Mouse (Mus musculus) midbrain, embryonic 10.5 days (tissue): ENCODE data around the gene Rassf3. TPM values are rescaled to one million over a fixed set of nuclear protein-coding genes. Genes with fewer than 3 reads are reported as not detected.

ENCODE experiments used
- DNase-seq: peaks from one replicate; pipeline ENCODE4 v3.0.0-alpha.2; 2017; ENCODE audit warnings: low spot score
- H3K27ac ChIP-seq: fragments of 300-500 bp; sonication (generic); replicated peaks from 2 replicates; pipeline ENCODE4 v1.5.1; 2016; ENCODE audit warnings: mild to moderate bottlenecking
- H3K27me3 ChIP-seq: fragments of 300-500 bp; sonication (generic); 2 replicates; pipeline ENCODE4 v1.6.1; 2016; ENCODE audit warnings: low read depth, mild to moderate bottlenecking; ENCODE audit not compliant: poor library complexity, severe bottlenecking
- H3K36me3 ChIP-seq: fragments of 300-500 bp; sonication (generic); 2 replicates; pipeline ENCODE4 v1.6.1; 2016; ENCODE audit warnings: mild to moderate bottlenecking, moderate library complexity
- H3K4me1 ChIP-seq: fragments of 300-500 bp; sonication (generic); 2 replicates; pipeline ENCODE4 v1.6.1; 2016
- H3K4me3 ChIP-seq: fragments of 300-500 bp; sonication (generic); 2 replicates; pipeline ENCODE4 v1.5.1; 2016; ENCODE audit warnings: mild to moderate bottlenecking, moderate library complexity
- H3K9me3 ChIP-seq: fragments of 300-500 bp; sonication (generic); replicated peaks from 2 replicates; pipeline ENCODE4 v1.6.1; 2016; ENCODE audit warnings: mild to moderate bottlenecking
- WGBS: fragments of 180-500 bp; shearing (Covaris S2); methylation state at CpG from one replicate; pipeline ENCODE4 v1.1.7; 2016; 5-methylcytosine and 5-hydroxymethylcytosine counted together
- polyA plus RNA-seq: library from polyadenylated mRNA; unstranded; fragments of >200 nt; fragmentation: Nextera tagmentation; extraction: Ambion mirVana; gene quantifications from 2 replicates; pipeline ENCODE4 v1.2.1, GENCODE M21; 2016

The Rassf3 gene
- polyA plus RNA-seq, 1 experiment from 2014 or later, result 7.8 TPM

- DNase-seq, result no peak
- H3K27ac ChIP-seq, result no peak overlapping the region
- WGBS, result 87% methylated on average over 5 of the region's 5 CpGs
These were observed 7.9 kb downstream of the Rassf3 start for GRCm38 (mm10) chr10:121468261-121468660.

GRCm38 (mm10) chr10:121467792-121468191, 8.4 kb downstream of the Rassf3 start:
- Histone ChIP-seq H3K27ac (no peak overlapping the region), H3K4me1 (peaks cover 33% of the 10 kb centered on the region), H3K27me3 (0 out of 2 replicates have a peak, but pooled peaks cover 1% of the 10 kb centered on the region), H3K9me3 (no peaks in the 10 kb centered on the region), H3K4me3 (no peak overlapping the region), H3K36me3 (no peaks in the 10 kb centered on the region)
- no peak for DNase-seq
- WGBS, result 68% methylated on average over 8 of the region's 8 CpGs

More at GRCm38 (mm10) chr10:121468261-121468660, 7.9 kb downstream of the Rassf3 start:
- Histone ChIP-seq H3K4me3 (no peak overlapping the region), H3K4me1 (peaks cover 36% of the 10 kb centered on the region), H3K27me3 (no peaks in the 10 kb centered on the region; the same call in 1 of the 2 replicates), H3K36me3 (no peaks in the 10 kb centered on the region), H3K9me3 (no peaks in the 10 kb centered on the region)

DNA sequence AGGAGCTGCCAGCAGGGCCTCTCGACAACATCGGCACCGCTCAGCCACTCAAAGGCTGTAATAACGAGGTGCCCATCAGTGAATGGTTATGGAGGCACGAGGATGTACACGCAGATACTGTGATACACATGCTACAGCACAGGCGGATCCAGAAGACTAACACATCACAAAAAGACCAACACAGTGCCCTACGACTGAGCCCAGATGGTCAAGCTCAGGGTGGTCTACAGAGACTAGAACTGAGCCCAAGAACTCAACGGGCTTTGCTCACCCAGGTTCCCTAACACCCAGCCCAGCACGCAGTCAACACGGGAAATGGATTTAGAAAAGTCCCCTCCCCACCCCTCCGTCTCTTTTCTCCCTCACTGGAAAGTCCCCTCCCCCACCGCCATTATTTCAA, 9.1 kb downstream of the Rassf3 start:
- H3K27ac ChIP-seq, result no peak overlapping the region
- H3K4me3 ChIP-seq, result no peak overlapping the region
- peaks cover 36% of the 10 kb centered on the region for H3K4me1 ChIP-seq
- DNase-seq, result no peak
- H3K36me3 ChIP-seq, result no peaks in the 10 kb centered on the region
- WGBS, result 78% methylated on average over 13 of the region's 13 CpGs
- no peaks in the 10 kb centered on the region for H3K9me3 ChIP-seq
- peaks cover 8% of the 10 kb centered on the region; the same call in 1 of the 2 replicates for H3K27me3 ChIP-seq

- 62% methylated on average over 5 of the region's 5 CpGs for WGBS
These were observed 11.1 kb downstream of the Rassf3 start for GRCm38 (mm10) chr10:121465033-121465432.

GRCm38 (mm10) chr10:121462162-121462881, 13.8 kb downstream of the Rassf3 start:
- peak; percentile 23 for DNase-seq

More at GRCm38 (mm10) chr10:121465033-121465432, 11.1 kb downstream of the Rassf3 start:
- peaks cover 8% of the 10 kb centered on the region; the same call in 1 of the 2 replicates for H3K27me3 ChIP-seq
- H3K4me1 ChIP-seq, result peaks cover 47% of the 10 kb centered on the region
- no peak overlapping the region for H3K4me3 ChIP-seq
- no peaks in the 10 kb centered on the region for H3K9me3 ChIP-seq
- no peak overlapping the region for H3K27ac ChIP-seq
- no peaks in the 10 kb centered on the region for H3K36me3 ChIP-seq
- DNase-seq, result no peak

GRCm38 (mm10) chr10:121461404-121462161, 14.6 kb downstream of the Rassf3 start:
- peak; percentile 70 for DNase-seq
- 3% methylated on average over 22 of the region's 22 CpGs for WGBS
- Histone ChIP-seq H3K4me1 (peaks cover 56% of the 10 kb centered on the region), H3K27ac (peak overlapping the region; percentile 81), H3K9me3 (no peaks in the 10 kb centered on the region), H3K4me3 (peak overlapping the region; percentile 46), H3K27me3 (peaks cover 8% of the 10 kb centered on the region; the same call in 1 of the 2 replicates), H3K36me3 (no peaks in the 10 kb centered on the region)

More at GRCm38 (mm10) chr10:121462162-121462881, 13.8 kb downstream of the Rassf3 start:
- Histone ChIP-seq H3K27me3 (peaks cover 8% of the 10 kb centered on the region; the same call in 1 of the 2 replicates), H3K27ac (peak overlapping the region; percentile 81; the same call in 1 of the 2 replicates), H3K4me1 (peaks cover 58% of the 10 kb centered on the region), H3K36me3 (no peaks in the 10 kb centered on the region), H3K9me3 (no peaks in the 10 kb centered on the region), H3K4me3 (peak overlapping the region; percentile 46)
- WGBS, result 48% methylated on average over 24 of the region's 24 CpGs

GRCm38 (mm10) chr10:121459124-121459853, 16.9 kb downstream of the Rassf3 start:
- DNase-seq, result no peak
- WGBS, result 82% methylated on average over 19 of the region's 19 CpGs
- Histone ChIP-seq H3K9me3 (no peaks in the 10 kb centered on the region), H3K4me3 (no peak overlapping the region), H3K36me3 (no peaks in the 10 kb centered on the region), H3K27me3 (peaks cover 8% of the 10 kb centered on the region; the same call in 1 of the 2 replicates), H3K27ac (0 out of 2 replicates have a peak overlapping the region, but pooled peaks have one; percentile 33), H3K4me1 (peaks cover 58% of the 10 kb centered on the region)

- no peak for DNase-seq
- H3K4me1 ChIP-seq, result peaks cover 58% of the 10 kb centered on the region
- peaks cover 8% of the 10 kb centered on the region; the same call in 1 of the 2 replicates for H3K27me3 ChIP-seq
- peak overlapping the region; percentile 13; the same call in 1 of the 2 replicates for H3K27ac ChIP-seq
- H3K9me3 ChIP-seq, result no peaks in the 10 kb centered on the region
- 81% methylated on average over 9 of the region's 9 CpGs for WGBS
- H3K4me3 ChIP-seq, result no peak overlapping the region
- H3K36me3 ChIP-seq, result no peaks in the 10 kb centered on the region
These were observed 17.7 kb downstream of the Rassf3 start for GRCm38 (mm10) chr10:121458408-121458807.

DNA sequence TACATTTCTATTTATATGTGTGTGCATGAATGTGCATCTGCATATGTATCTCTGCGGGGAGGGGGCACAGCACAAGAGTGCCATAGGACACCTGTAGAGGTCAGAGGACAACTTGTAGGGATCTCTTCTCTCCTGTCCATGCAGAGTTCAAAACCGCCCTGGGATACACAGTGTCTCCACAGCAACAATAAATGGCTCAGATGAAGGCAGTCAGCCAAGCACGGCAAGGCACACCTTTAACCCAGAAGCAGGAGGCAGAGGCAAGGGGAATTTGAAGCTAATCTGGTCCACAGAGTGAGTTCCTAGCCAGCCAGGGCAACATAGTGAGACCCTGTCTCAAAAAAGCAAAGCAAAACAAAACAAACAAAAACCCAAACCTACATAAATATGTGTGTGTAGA, 18.8 kb downstream of the Rassf3 start:
- Histone ChIP-seq H3K4me1 (peaks cover 54% of the 10 kb centered on the region), H3K36me3 (no peaks in the 10 kb centered on the region), H3K27ac (no peak overlapping the region), H3K9me3 (no peaks in the 10 kb centered on the region), H3K27me3 (peaks cover 3% of the 10 kb centered on the region; the same call in 1 of the 2 replicates), H3K4me3 (no peak overlapping the region)
- DNase-seq, result no peak
- 75% methylated on average over 3 of the region's 3 CpGs for WGBS

GRCm38 (mm10) chr10:121455517-121455916, 20.6 kb downstream of the Rassf3 start:
- Histone ChIP-seq H3K9me3 (no peaks in the 10 kb centered on the region), H3K4me1 (peaks cover 35% of the 10 kb centered on the region), H3K4me3 (no peak overlapping the region), H3K27me3 (no peaks in the 10 kb centered on the region), H3K27ac (no peak overlapping the region), H3K36me3 (no peaks in the 10 kb centered on the region)
- no peak for DNase-seq
- 91% methylated on average over 3 of the region's 3 CpGs for WGBS

- DNase-seq, result no peak
- WGBS, result 69% methylated on average over 6 of the region's 6 CpGs
- H3K27me3 ChIP-seq, result no peaks in the 10 kb centered on the region
- H3K27ac ChIP-seq, result no peak overlapping the region
- H3K4me3 ChIP-seq, result no peak overlapping the region
- no peaks in the 10 kb centered on the region for H3K36me3 ChIP-seq
- peaks cover 30% of the 10 kb centered on the region for H3K4me1 ChIP-seq
- H3K9me3 ChIP-seq, result no peaks in the 10 kb centered on the region
These were observed 21.3 kb downstream of the Rassf3 start for GRCm38 (mm10) chr10:121454708-121455475.
